Mouse (Mus musculus) urinary bladder, postnatal 36 days (tissue): ENCODE measurements at regions not wholly inside any gene's neighbourhood (a gene's known extent, or its start where the extent isn't known, plus 50 kb on each side); places are given as distances from the start of the nearest gene placed in this dataset.

Experiments
- DNase-seq, 2 experiments: peaks; one replicate each; pipeline ENCODE4 v3.0.0; 2022; ENCODE audit warnings: low spot score in 2 of 2, mixed read lengths in 1 of 2

DNA sequence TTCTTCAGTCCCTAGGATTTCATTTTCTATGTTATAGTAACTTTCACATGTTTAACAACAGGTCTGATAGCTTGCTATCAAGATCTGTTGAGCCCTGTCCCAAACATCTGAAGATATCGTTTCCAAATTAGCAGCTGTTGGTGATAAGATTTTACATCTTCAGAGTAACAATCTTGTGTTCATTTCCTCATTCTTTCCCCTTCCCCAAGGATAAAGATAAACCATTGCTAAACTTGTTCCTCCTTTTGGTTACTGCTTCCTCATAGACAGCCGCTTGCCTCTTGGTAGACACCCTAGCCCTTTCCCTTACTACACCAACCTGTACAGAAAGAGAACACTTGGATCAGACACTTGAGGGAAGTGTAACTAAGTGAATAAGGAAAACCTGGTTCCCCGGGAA, 58.6 kb downstream of the Kcnrg start:
- no peak for DNase-seq

DNA sequence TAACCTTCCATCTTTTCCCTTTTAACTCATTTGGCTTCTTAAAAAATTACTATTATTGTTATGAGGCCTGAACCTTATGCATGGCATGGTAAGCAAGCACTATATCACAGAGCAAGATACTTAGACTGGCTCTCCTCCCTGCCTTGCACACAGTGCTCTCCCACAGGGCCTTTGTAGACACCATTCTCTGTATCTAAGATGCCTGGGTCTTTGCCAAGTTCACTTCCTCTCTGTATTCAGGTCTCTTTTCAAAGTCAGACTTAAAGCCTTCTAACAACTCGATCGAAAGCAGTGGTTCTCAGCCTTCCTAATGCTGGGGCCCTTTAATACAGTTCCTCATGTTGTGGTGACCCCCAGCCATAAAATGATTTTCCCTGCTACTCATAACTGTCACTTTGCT, 65.9 kb downstream of the Kcnrg start:
- DNase-seq = no peak

- DNase-seq = no peak
These were observed 70.8 kb downstream of the Kcnrg start for GRCm38 (mm10) chr14:61678107-61678506.

GRCm38 (mm10) chr14:61680818-61681707, 73.8 kb downstream of the Kcnrg start:
- peak; percentile 65 to 87 for DNase-seq

- peak; percentile 85 to 92 for DNase-seq
These were observed 74.7 kb downstream of the Kcnrg start for GRCm38 (mm10) chr14:61681708-61682701.

DNA sequence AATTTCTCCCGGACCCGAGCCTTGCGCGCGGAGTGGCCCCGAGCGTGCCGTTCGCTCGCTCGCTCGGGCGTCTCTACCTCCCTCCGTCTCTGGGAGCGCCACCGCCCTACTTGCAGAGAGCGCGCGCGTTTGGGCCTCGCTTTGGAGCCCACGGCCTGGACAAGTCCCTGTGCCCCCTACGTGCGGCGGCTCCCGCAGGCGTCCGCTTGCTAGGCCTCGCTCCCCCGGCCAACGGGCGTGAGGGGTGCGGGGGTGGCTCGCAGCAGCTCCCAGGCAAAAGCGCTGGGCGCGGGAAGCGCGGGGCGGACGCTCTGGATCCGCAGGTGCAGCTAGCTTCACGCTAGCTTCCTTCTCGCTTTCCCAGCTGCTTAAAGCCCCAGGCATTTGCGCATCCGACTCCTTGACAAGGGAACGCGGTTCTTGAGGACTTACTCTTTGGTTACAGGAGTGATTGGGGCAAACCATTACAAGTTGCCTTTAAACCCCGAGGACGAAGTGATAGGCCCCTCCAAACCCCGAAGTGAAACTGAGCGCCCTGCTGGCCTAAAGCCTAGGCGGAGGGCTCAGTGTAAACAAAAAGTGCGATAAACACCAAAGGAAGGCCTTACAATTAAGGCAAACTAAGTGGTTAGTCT, 75.6 kb downstream of the Kcnrg start:
- peak; percentile 53 to 66 for DNase-seq

- DNase-seq = no peak
These were observed 76.1 kb downstream of the Kcnrg start for GRCm38 (mm10) chr14:61683356-61683740.

DNA sequence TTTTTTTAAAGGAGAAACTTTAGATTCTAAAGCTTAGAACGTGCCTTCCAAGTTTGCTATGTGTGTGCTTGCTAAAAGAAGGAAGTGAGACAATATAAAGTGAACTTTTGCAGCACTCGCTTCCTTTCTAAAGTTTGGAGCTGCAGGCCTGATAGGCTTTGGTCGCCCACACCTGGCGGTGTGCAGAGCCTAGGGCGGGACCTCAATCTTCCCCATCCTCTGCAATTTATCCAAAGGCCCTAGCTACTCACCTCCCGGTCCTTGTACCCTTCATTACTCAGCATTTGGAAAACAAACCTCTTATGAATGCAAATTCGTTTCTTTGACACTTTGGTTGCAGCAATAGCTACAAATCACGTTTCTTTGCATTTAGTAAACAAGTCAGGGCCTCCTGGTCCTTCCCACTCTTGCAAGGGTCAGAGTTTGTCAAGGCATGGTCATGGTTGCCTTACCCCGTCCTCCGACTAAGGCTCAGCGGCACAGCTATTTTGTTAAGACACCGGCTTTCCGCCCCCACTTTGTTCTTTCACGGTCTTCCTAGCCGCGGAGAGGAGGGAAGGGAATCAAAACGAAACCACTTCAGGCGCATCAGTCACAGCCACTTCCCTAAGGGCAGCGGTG, 76.6 kb downstream of the Kcnrg start:
- DNase-seq = no peak

GRCm38 (mm10) chr14:61684473-61685230, 77.4 kb downstream of the Kcnrg start:
- DNase-seq = no peak

DNA sequence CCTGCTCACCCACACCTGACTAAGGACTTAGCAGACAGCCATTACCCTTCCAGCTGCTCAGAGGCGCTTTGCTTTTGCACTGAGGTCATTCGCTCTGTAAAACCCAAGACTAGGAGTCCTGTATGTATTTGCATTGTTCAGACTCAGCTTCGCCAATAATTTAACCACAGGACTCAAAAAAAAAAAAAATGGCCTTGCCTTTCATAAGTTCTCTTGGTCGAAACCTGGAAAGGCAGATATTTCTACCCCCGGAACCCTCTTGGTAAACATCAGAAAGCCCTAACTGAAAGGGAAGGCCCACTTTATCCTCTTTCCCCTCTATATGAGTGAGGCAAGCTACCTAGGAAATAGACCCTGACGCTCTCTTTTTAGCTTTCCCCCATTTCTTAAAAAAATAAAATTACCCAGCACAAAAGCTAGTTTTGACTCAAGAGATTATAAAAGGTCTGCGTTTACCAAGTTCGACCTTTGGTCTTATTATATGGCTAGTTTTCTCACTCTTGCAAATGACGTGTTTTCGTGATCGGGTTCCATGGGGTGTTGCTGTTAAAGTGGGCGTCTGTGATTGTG, 78.1 kb downstream of the Kcnrg start:
- no peak for DNase-seq

GRCm38 (mm10) chr14:61686101-61686691, 78.9 kb downstream of the Kcnrg start:
- no peak for DNase-seq

GRCm38 (mm10) chr14:61686821-61687341, 79.6 kb downstream of the Kcnrg start:
- DNase-seq = no peak

DNA sequence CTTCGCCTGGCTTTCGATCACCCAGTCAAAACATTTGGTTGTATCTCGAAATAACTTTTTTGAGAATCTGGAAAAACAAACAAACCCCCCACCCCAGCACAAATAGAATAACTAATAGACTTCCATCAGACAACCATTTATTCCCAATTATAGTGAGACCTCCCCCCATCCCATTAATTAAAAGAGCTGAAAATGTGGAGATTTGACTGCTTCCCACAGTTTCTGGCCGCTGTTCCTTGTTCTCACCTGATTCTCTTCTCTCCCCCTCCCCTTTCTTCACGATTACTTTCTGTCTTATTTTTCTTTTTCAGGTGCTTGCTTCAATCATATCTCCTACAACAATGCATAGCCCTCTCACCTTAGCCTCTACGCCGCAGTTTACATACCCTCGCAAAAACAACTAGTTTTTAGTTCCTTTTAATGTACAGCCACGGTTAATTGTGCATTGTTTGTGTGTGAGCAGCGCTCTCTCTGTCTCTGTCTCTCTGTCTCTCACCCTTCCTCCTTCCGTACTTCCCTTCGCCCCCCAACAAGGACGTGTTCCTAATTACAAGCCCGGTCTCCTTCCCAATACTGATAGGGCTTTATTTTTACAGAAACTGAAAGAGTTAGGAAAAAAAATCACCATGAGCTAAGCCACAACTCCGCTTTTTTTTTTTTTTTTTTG, 80.2 kb downstream of the Kcnrg start:
- no peak for DNase-seq

- DNase-seq = no peak
These were observed 80.8 kb downstream of the Kcnrg start for GRCm38 (mm10) chr14:61688013-61688520.

DNA sequence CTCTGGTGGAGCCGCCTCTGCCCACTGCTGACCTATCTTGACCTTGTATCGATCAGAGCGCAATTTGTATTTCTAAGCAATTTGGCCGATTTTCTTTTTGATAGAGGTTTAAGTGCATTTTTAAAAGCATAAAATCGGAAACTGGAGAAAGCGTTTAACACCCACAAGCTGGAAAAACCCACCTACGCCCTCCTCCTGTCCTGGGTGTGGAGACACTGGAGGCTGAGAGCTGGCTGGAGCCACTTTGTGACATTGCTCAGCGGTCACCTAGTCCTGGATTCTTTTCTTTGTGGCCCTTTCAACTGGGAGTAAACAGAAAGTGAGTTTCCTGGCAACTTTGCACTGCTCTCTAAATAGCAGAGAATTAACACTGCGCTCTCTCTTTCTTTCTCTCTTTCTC, 81.4 kb downstream of the Kcnrg start:
- no peak for DNase-seq

- no peak for DNase-seq
These were observed 82.0 kb downstream of the Kcnrg start for GRCm38 (mm10) chr14:61689281-61689680.

- no peak for DNase-seq
These were observed 82.5 kb downstream of the Kcnrg start for GRCm38 (mm10) chr14:61689776-61690175.

DNA sequence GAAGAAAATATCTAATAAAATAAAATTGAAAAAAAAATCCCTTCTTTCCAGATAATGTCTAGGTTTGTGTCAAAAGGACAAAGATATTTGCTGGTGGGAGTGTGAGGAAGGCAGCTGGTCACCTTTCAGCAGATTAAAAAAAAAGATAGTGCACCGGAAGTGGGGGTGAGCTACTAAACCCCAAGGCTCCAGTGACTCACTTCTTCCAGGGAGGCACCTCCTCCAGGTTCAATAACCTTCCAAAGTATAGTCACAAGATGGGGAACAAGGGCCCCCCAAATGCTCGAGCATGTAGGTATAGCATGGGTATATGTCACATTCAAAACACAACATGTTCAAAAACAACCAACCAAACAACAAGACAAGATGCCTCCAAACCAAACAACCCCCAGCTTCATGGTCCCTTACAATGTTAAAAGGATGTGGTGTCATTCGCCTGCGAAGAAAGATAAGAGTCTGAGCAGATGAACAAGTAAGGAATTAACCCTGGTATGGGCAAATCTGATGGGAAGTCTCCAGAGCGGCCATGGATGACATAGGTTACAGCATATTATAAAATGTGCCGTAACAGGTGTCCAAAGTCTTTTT, 84.6 kb downstream of the Kcnrg start:
- no peak for DNase-seq

- DNase-seq = no peak
These were observed 87.5 kb downstream of the Kcnrg start for GRCm38 (mm10) chr14:61694796-61695195.
